Mouse (Mus musculus): ENCODE measurements around the gene Adra2b. TPM values are rescaled to one million over a fixed set of nuclear protein-coding genes. Genes with fewer than 3 reads are reported as not detected.

The Adra2b gene
- polyA plus RNA-seq, 2 experiments: 0.21 to 0.52 TPM

DNA sequence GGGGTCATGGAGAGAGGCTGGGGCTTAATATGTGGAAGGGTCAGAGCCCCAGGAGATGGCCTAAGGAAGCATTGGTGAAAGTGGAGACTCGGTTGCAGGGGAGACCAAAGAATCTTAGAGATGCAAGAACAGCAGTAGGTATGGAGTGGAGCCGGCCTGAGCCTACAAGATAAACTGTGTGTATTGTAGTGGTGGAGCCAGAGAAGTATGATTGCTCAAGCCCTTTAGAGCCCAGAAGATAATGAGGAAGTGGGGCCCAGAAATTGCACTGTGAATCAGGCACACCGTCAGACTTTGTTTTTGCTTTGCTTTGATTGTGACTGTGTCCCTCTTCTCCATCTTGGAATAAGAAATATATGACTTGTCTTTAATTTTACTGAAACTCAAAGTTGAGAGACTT, 28.3 kb downstream of the Adra2b start:
- Histone ChIP-seq H3K27me3 (ENCODE audit: control insufficient read depth, insufficient read depth, low read length) (no peaks in the 10 kb centered on the region), H3K9me3 (ENCODE audit: control insufficient read depth, low read length) (no peaks in the 10 kb centered on the region), H3K9ac (ENCODE audit: low read depth, low read length, severe bottlenecking) (no peak overlapping the region), H3K4me3 (replicated peaks; ENCODE audit: low read length) (no peak overlapping the region), H3K27ac (replicated peaks; ENCODE audit: low read depth, low read length) (no peak overlapping the region), H3K4me1 (ENCODE audit: control insufficient read depth, insufficient read depth, low read length) (no peaks in the 10 kb centered on the region), H3K36me3 (ENCODE audit: control insufficient read depth, insufficient read depth, low read length) (no peaks in the 10 kb centered on the region), H3K4me2 (replicated peaks; ENCODE audit: low read depth, low read length, severe bottlenecking) (no peak overlapping the region)
- no peak for ATAC-seq (ENCODE audit: low FRiP score, low read depth)
- TF ChIP-seq POLR2A (IDR thresholded peaks at IDR 0.05; ENCODE audit: borderline replicate concordance, extremely low read depth, insufficient read depth, insufficient read length): no peak
- no peak for DNase-seq (ENCODE audit: low spot score)
- WGBS: 79% methylated on average over 3 of the region's 3 CpGs

DNA sequence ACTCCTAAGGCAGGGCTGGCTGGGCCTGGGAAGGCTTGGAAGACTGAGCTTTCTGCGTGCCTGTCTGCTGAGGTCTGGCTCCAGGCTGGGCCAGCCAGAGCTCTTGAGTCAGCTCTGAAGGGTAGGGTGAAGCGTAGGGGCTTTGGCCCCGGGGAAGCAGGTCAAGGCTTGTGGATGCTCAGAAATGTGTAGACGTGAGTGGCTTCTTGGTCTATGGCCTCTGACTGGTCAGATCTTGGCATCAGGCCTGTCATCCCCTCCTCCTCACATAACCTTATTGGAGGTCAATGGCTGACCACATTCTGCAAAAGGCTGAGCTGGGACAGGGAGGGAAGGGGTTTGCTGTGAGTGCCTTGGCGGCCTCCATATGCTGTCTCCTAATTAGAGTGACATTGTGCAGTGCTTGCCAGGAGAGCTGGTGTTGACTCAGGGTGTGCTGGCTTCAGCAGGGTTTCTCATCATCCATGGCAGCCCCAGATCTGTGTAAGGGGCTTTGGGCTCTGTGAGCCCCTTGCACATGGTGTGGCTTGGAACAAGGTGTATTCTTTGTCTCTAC, 31.7 kb downstream of the Adra2b start:
- Histone ChIP-seq H3K27me3 (ENCODE audit: control insufficient read depth, insufficient read depth, low read length) (no peaks in the 10 kb centered on the region), H3K4me1 (ENCODE audit: control insufficient read depth, insufficient read depth, low read length) (no peaks in the 10 kb centered on the region), H3K9ac (ENCODE audit: low read depth, low read length, severe bottlenecking) (no peak overlapping the region), H3K36me3 (ENCODE audit: control insufficient read depth, insufficient read depth, low read length) (no peaks in the 10 kb centered on the region), H3K4me3 (replicated peaks; ENCODE audit: low read length) (no peak overlapping the region), H3K27ac (replicated peaks; ENCODE audit: low read depth, low read length) (no peak overlapping the region), H3K9me3 (ENCODE audit: control insufficient read depth, low read length) (no peaks in the 10 kb centered on the region), H3K4me2 (replicated peaks; ENCODE audit: low read depth, low read length, severe bottlenecking) (no peak overlapping the region)
- TF ChIP-seq POLR2A (IDR thresholded peaks at IDR 0.05; ENCODE audit: borderline replicate concordance, extremely low read depth, insufficient read depth, insufficient read length): no peak
- ATAC-seq (ENCODE audit: low FRiP score, low read depth) (no peak), DNase-seq (ENCODE audit: low spot score) (no peak)
- WGBS: 72% methylated on average over 5 of the region's 5 CpGs

DNA sequence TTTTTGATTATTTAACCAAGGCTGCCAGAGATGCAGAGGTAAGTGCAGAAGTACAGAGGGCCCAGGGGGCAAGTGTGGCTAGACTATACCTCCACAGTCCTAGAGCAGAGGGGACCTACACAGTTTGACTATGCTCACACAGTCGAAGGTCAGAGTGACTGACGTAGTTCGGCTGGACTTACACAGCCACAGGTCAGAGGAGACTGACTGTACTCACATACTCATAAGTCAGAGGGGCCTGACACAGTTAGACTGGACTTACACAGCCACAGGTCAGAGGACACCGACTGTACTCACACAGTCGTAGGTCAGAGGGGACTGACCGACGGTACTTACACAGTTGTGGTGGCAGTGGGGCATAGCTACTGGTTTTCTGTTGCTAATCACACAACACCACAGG, 35.7 kb downstream of the Adra2b start:
- no peak for TF ChIP-seq POLR2A (IDR thresholded peaks at IDR 0.05; ENCODE audit: borderline replicate concordance, extremely low read depth, insufficient read depth, insufficient read length)
- Histone ChIP-seq H3K4me1 (ENCODE audit: control insufficient read depth, insufficient read depth, low read length) (no peaks in the 10 kb centered on the region), H3K27me3 (ENCODE audit: control insufficient read depth, insufficient read depth, low read length) (no peaks in the 10 kb centered on the region), H3K9ac (ENCODE audit: low read depth, low read length, severe bottlenecking) (no peak overlapping the region), H3K27ac (replicated peaks; ENCODE audit: low read depth, low read length) (no peak overlapping the region), H3K36me3 (ENCODE audit: control insufficient read depth, insufficient read depth, low read length) (no peaks in the 10 kb centered on the region), H3K9me3 (ENCODE audit: control insufficient read depth, low read length) (no peaks in the 10 kb centered on the region), H3K4me3 (replicated peaks; ENCODE audit: low read length) (no peak overlapping the region), H3K4me2 (replicated peaks; ENCODE audit: low read depth, low read length, severe bottlenecking) (no peak overlapping the region)
- ATAC-seq (ENCODE audit: low FRiP score, low read depth): no peak
- 92% methylated on average over 7 of the region's 7 CpGs for WGBS
- DNase-seq (ENCODE audit: low spot score): no peak

DNA sequence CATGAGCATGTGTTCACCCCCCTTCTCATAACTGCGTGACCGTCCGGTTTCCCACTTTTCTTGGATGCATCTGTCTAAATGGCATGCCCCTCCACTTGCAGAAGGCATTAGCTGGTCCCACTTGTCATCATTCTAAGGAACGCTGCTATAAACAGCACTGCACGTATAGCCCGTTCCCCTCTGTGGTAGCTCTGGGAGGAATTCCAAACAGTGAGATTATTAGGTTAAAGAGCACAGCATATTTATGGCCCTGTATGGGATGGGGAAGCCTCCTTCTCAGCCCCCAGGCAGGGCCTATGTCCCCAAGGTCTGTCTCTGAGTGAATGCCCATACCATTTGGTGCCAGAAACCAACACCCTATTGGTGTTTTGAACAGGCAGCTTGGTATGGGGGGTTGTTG, 48.1 kb downstream of the Adra2b start:
- DNase-seq (ENCODE audit: low spot score): no peak
- Histone ChIP-seq H3K4me2 (replicated peaks; ENCODE audit: low read depth, low read length, severe bottlenecking) (no peak overlapping the region), H3K9ac (ENCODE audit: low read depth, low read length, severe bottlenecking) (no peak overlapping the region), H3K36me3 (ENCODE audit: control insufficient read depth, insufficient read depth, low read length) (no peaks in the 10 kb centered on the region), H3K27ac (replicated peaks; ENCODE audit: low read depth, low read length) (no peak overlapping the region), H3K9me3 (ENCODE audit: control insufficient read depth, low read length) (no peaks in the 10 kb centered on the region), H3K4me1 (ENCODE audit: control insufficient read depth, insufficient read depth, low read length) (no peaks in the 10 kb centered on the region), H3K27me3 (ENCODE audit: control insufficient read depth, insufficient read depth, low read length) (no peaks in the 10 kb centered on the region), H3K4me3 (replicated peaks; ENCODE audit: low read length) (no peak overlapping the region)
- no peak for ATAC-seq (ENCODE audit: low FRiP score, low read depth)
- no peak for TF ChIP-seq POLR2A (IDR thresholded peaks at IDR 0.05; ENCODE audit: borderline replicate concordance, extremely low read depth, insufficient read depth, insufficient read length)
- 60% methylated on average over 6 of the region's 6 CpGs for WGBS

DNA sequence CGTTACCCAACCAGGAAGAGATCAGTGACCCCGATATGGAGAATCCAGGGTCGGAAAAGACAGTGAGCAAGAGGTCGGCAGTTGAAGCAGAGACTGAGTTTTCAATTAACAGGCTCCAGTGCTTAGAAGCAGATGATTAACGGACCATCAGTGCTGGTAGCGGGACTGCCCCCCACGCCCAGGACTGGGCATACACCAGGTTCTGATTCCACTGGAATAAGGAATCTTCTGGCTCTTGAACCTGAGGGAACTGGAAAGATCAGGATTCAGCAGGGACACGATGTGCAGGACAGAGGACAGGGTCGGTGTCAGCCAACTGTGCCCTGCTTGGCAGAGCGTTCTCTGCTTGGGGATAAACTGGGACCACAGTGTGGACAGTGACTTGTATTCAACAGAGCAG, 52.8 kb downstream of the Adra2b start:
- H3K36me3 ChIP-seq (ENCODE audit: control insufficient read depth, insufficient read depth, low read length): no peaks in the 10 kb centered on the region
- TF ChIP-seq POLR2A (IDR thresholded peaks at IDR 0.05; ENCODE audit: borderline replicate concordance, extremely low read depth, insufficient read depth, insufficient read length): no peak
- DNase-seq (ENCODE audit: low spot score) (no peak), ATAC-seq (ENCODE audit: low FRiP score, low read depth) (no peak)
- H3K4me1 ChIP-seq (ENCODE audit: control insufficient read depth, insufficient read depth, low read length): no peaks in the 10 kb centered on the region
- H3K4me2 ChIP-seq (replicated peaks; ENCODE audit: low read depth, low read length, severe bottlenecking): no peak overlapping the region
- H3K27ac ChIP-seq (replicated peaks; ENCODE audit: low read depth, low read length): no peak overlapping the region
- WGBS: 68% methylated on average over 10 of the region's 10 CpGs
- H3K4me3 ChIP-seq (replicated peaks; ENCODE audit: low read length): no peak overlapping the region
- H3K9me3 ChIP-seq (ENCODE audit: control insufficient read depth, low read length): no peaks in the 10 kb centered on the region
- H3K27me3 ChIP-seq (ENCODE audit: control insufficient read depth, insufficient read depth, low read length): no peaks in the 10 kb centered on the region
- no peak overlapping the region for H3K9ac ChIP-seq (ENCODE audit: low read depth, low read length, severe bottlenecking)

DNA sequence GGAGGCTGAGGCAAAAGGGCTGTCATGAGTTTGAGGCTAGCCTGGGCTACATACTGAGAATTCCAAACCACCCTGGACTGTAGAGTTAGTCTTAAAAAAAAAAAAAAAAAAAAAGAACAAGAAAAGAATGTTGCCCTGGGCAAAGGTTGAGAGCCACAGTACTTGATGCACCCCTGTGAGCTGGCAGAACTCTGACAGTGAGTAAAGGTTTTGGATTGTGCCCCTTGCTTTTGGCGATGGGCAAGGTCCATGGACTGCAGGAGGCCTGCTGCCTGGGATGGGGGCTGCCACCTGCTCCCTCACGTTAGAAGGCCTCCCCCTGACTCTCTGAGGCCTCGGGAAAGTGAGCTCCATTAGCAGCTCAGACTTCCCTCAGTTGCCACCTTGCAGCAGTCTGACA, 53.7 kb downstream of the Adra2b start:
- no peak for DNase-seq (ENCODE audit: low spot score)
- H3K36me3 ChIP-seq (ENCODE audit: control insufficient read depth, insufficient read depth, low read length): no peaks in the 10 kb centered on the region
- H3K9ac ChIP-seq (ENCODE audit: low read depth, low read length, severe bottlenecking): no peak overlapping the region
- ATAC-seq (ENCODE audit: low FRiP score, low read depth): no peak
- no peak overlapping the region for H3K4me3 ChIP-seq (replicated peaks; ENCODE audit: low read length)
- no peak overlapping the region for H3K4me2 ChIP-seq (replicated peaks; ENCODE audit: low read depth, low read length, severe bottlenecking)
- WGBS: 36% methylated on average over 3 of the region's 3 CpGs
- no peaks in the 10 kb centered on the region for H3K27me3 ChIP-seq (ENCODE audit: control insufficient read depth, insufficient read depth, low read length)
- H3K9me3 ChIP-seq (ENCODE audit: control insufficient read depth, low read length): no peaks in the 10 kb centered on the region
- no peak for TF ChIP-seq POLR2A (IDR thresholded peaks at IDR 0.05; ENCODE audit: borderline replicate concordance, extremely low read depth, insufficient read depth, insufficient read length)
- no peaks in the 10 kb centered on the region for H3K4me1 ChIP-seq (ENCODE audit: control insufficient read depth, insufficient read depth, low read length)
- H3K27ac ChIP-seq (replicated peaks; ENCODE audit: low read depth, low read length): no peak overlapping the region

Other genes starting within 250 kb of the Adra2b start
- 42.0 and 59.1 TPM in 2 replicates for gene Ncaph, start 229.3 kb upstream of the Adra2b start, polyA plus RNA-seq (2012; rRNA removed)
- 65.0 and 69.0 TPM in 2 replicates for gene Ncaph, start 229.3 kb upstream of the Adra2b start, polyA plus RNA-seq (2014; fragmentation: Nextera tagmentation; extraction: Ambion mirVana)
- 10.1 and 11.5 TPM in 2 replicates for gene Itpripl1, start 219.8 kb upstream of the Adra2b start, polyA plus RNA-seq (2012; rRNA removed)
- 20.9 and 22.4 TPM in 2 replicates for gene Itpripl1, start 219.8 kb upstream of the Adra2b start, polyA plus RNA-seq (2014; fragmentation: Nextera tagmentation; extraction: Ambion mirVana)
- gene 1810024B03Rik, start 154.9 kb upstream of the Adra2b start, polyA plus RNA-seq (2012; rRNA removed): 1.1 and 2.4 TPM in 2 replicates
- gene 1810024B03Rik, start 154.9 kb upstream of the Adra2b start, polyA plus RNA-seq (2014; fragmentation: Nextera tagmentation; extraction: Ambion mirVana): 1.6 and 1.7 TPM in 2 replicates
- gene Snrnp200, start 154.8 kb upstream of the Adra2b start, polyA plus RNA-seq (2012; rRNA removed): 75.0 and 75.7 TPM in 2 replicates
- gene Snrnp200, start 154.8 kb upstream of the Adra2b start, polyA plus RNA-seq (2014; fragmentation: Nextera tagmentation; extraction: Ambion mirVana): 69.4 and 75.4 TPM in 2 replicates
- gene Ciao1, start 115.4 kb upstream of the Adra2b start, polyA plus RNA-seq (2012; rRNA removed): 62.0 and 64.8 TPM in 2 replicates
- gene Ciao1, start 115.4 kb upstream of the Adra2b start, polyA plus RNA-seq (2014; fragmentation: Nextera tagmentation; extraction: Ambion mirVana): 63.1 and 64.2 TPM in 2 replicates
- 36.2 and 51.2 TPM in 2 replicates for gene Tmem127, start 115.3 kb upstream of the Adra2b start, polyA plus RNA-seq (2012; rRNA removed)
- gene Tmem127, start 115.3 kb upstream of the Adra2b start, polyA plus RNA-seq (2014; fragmentation: Nextera tagmentation; extraction: Ambion mirVana): 22.7 and 26.6 TPM in 2 replicates
- gene Stard7, start 93.0 kb upstream of the Adra2b start, polyA plus RNA-seq (2012; rRNA removed): 60.8 and 63.7 TPM in 2 replicates
- gene Stard7, start 93.0 kb upstream of the Adra2b start, polyA plus RNA-seq (2014; fragmentation: Nextera tagmentation; extraction: Ambion mirVana): 79.0 and 80.8 TPM in 2 replicates
- gene Dusp2, start 27.0 kb upstream of the Adra2b start, polyA plus RNA-seq (2012; rRNA removed): 5.7 and 7.8 TPM in 2 replicates
- 7.4 and 7.6 TPM in 2 replicates for gene Dusp2, start 27.0 kb upstream of the Adra2b start, polyA plus RNA-seq (2014; fragmentation: Nextera tagmentation; extraction: Ambion mirVana)
- gene Astl, start 24.6 kb upstream of the Adra2b start, polyA plus RNA-seq (2012; rRNA removed): 0.04 and 0.08 TPM in 2 replicates
- gene Astl, start 24.6 kb upstream of the Adra2b start, polyA plus RNA-seq (2014; fragmentation: Nextera tagmentation; extraction: Ambion mirVana): 0.14 and 0.40 TPM in 2 replicates
- 0.31 and 0.37 TPM in 2 replicates for gene Gpat2, start 62.0 kb downstream of the Adra2b start, polyA plus RNA-seq (2012; rRNA removed)
- 0.14 and 0.39 TPM in 2 replicates for gene Gpat2, start 62.0 kb downstream of the Adra2b start, polyA plus RNA-seq (2014; fragmentation: Nextera tagmentation; extraction: Ambion mirVana)
- 14.6 and 22.2 TPM in 2 replicates for gene Fahd2a, start 81.4 kb downstream of the Adra2b start, polyA plus RNA-seq (2012; rRNA removed)
- gene Fahd2a, start 81.4 kb downstream of the Adra2b start, polyA plus RNA-seq (2014; fragmentation: Nextera tagmentation; extraction: Ambion mirVana): 20.8 and 24.9 TPM in 2 replicates
- 4.2 and 4.3 TPM in 2 replicates for gene Kcnip3, start 158.9 kb downstream of the Adra2b start, polyA plus RNA-seq (2012; rRNA removed)
- gene Kcnip3, start 158.9 kb downstream of the Adra2b start, polyA plus RNA-seq (2014; fragmentation: Nextera tagmentation; extraction: Ambion mirVana): 2.3 and 3.2 TPM in 2 replicates
- 10.3 and 10.6 TPM in 2 replicates for gene Prom2, start 178.3 kb downstream of the Adra2b start, polyA plus RNA-seq (2012; rRNA removed)
- 9.3 and 9.5 TPM in 2 replicates for gene Prom2, start 178.3 kb downstream of the Adra2b start, polyA plus RNA-seq (2014; fragmentation: Nextera tagmentation; extraction: Ambion mirVana)
- gene Zfp661, start 223.9 kb downstream of the Adra2b start, polyA plus RNA-seq (2012; rRNA removed): 6.2 and 7.3 TPM in 2 replicates
- gene Zfp661, start 223.9 kb downstream of the Adra2b start, polyA plus RNA-seq (2014; fragmentation: Nextera tagmentation; extraction: Ambion mirVana): 5.0 TPM in 2 replicates
- gene Mrps5, start 224.0 kb downstream of the Adra2b start, polyA plus RNA-seq (2012; rRNA removed): 92.0 and 102 TPM in 2 replicates
- gene Mrps5, start 224.0 kb downstream of the Adra2b start, polyA plus RNA-seq (2014; fragmentation: Nextera tagmentation; extraction: Ambion mirVana): 118 and 123 TPM in 2 replicates